Mouse (Mus musculus) lung, embryonic 15.5 days (tissue): ENCODE measurements around the gene Ano1. TPM values are rescaled to one million over a fixed set of nuclear protein-coding genes. Genes with fewer than 3 reads are reported as not detected.

ENCODE experiments used
- ATAC-seq: fragments of 200-750 bp; cut with Nextera tagmentation; 2 replicates; pipeline ENCODE4 v1.8.0; 2017; ENCODE audit warnings: moderate number of reproducible peaks, borderline replicate concordance; ENCODE audit not compliant: low FRiP score, low TSS enrichment; ENCODE audit errors: extremely low read depth
- H3K27ac ChIP-seq: fragments of 300-500 bp; sonication (generic); 2 replicates; pipeline ENCODE4 v1.5.1; 2015; ENCODE audit warnings: moderate library complexity, mild to moderate bottlenecking, inconsistent platforms
- H3K27me3 ChIP-seq: fragments of 300-500 bp; sonication (generic); 2 replicates; pipeline ENCODE4 v1.6.1; 2015; ENCODE audit warnings: inconsistent platforms
- H3K36me3 ChIP-seq: fragments of 300-500 bp; sonication (generic); 2 replicates; pipeline ENCODE4 v1.6.1; 2015; ENCODE audit warnings: inconsistent platforms
- H3K4me1 ChIP-seq: fragments of 300-500 bp; sonication (generic); 2 replicates; pipeline ENCODE4 v1.6.1; 2015; ENCODE audit warnings: inconsistent platforms
- H3K4me2 ChIP-seq: fragments of 300-500 bp; sonication (generic); 2 replicates; pipeline ENCODE4 v1.6.1; 2015; ENCODE audit warnings: inconsistent platforms, mild to moderate bottlenecking, moderate library complexity
- H3K4me3 ChIP-seq: fragments of 300-500 bp; sonication (generic); 2 replicates; pipeline ENCODE4 v1.5.1; 2015; ENCODE audit warnings: mild to moderate bottlenecking, inconsistent platforms
- H3K9ac ChIP-seq: fragments of 300-500 bp; sonication (generic); 2 replicates; pipeline ENCODE4 v1.6.1; 2015; ENCODE audit warnings: inconsistent platforms
- H3K9me3 ChIP-seq: fragments of 300-500 bp; sonication (generic); 2 replicates; pipeline ENCODE4 v1.6.1; 2016; ENCODE audit warnings: inconsistent platforms
- WGBS: fragments of 180-500 bp; shearing (Covaris S2); methylation state at CpG from one replicate; pipeline ENCODE4 v1.1.7; 2015; 5-methylcytosine and 5-hydroxymethylcytosine counted together
- polyA plus RNA-seq: library from polyadenylated mRNA; unstranded; fragments of >200 nt; fragmentation: Nextera tagmentation; extraction: Ambion mirVana; gene quantifications from 2 replicates; pipeline ENCODE4 v1.2.1, GENCODE M21; 2015

The Ano1 gene
- polyA plus RNA-seq, 1 experiment from 2014 or later, result 90.2 TPM

GRCm38 (mm10) chr7:144627606-144628333 is 124.0 kb downstream of the Ano1 start:
- 40% methylated on average over 13 of the region's 13 CpGs for WGBS
- Histone ChIP-seq H3K9ac (no peak overlapping the region), H3K4me2 (no peak overlapping the region), H3K27me3 (no peaks in the 10 kb centered on the region), H3K4me3 (no peak overlapping the region), H3K27ac (peak overlapping the region; percentile 62), H3K4me1 (peaks cover 27% of the 10 kb centered on the region), H3K9me3 (no peaks in the 10 kb centered on the region), H3K36me3 (peaks cover 9% of the 10 kb centered on the region; the same call in 1 of the 2 replicates)
- ATAC-seq, result no peak

- Histone ChIP-seq H3K4me2 (no peak overlapping the region), H3K4me1 (peaks cover 34% of the 10 kb centered on the region), H3K9me3 (no peaks in the 10 kb centered on the region), H3K36me3 (peaks cover 10% of the 10 kb centered on the region; the same call in 1 of the 2 replicates), H3K27ac (no peak overlapping the region), H3K9ac (no peak overlapping the region), H3K4me3 (no peak overlapping the region), H3K27me3 (no peaks in the 10 kb centered on the region)
- no peak for ATAC-seq
- 74% methylated on average over 2 of the region's 2 CpGs for WGBS
Measured at GRCm38 (mm10) chr7:144626042-144626441, 125.7 kb downstream of the Ano1 start.

- Histone ChIP-seq H3K27ac (no peak overlapping the region), H3K4me1 (peaks cover 10% of the 10 kb centered on the region), H3K36me3 (peaks cover 5% of the 10 kb centered on the region; the same call in 1 of the 2 replicates), H3K4me3 (no peak overlapping the region), H3K4me2 (no peak overlapping the region), H3K27me3 (no peaks in the 10 kb centered on the region), H3K9ac (no peak overlapping the region), H3K9me3 (no peaks in the 10 kb centered on the region)
- ATAC-seq, result no peak
- WGBS, result 52% methylated on average over 22 of the region's 22 CpGs
Measured at GRCm38 (mm10) chr7:144620721-144621681, 130.8 kb downstream of the Ano1 start.

DNA sequence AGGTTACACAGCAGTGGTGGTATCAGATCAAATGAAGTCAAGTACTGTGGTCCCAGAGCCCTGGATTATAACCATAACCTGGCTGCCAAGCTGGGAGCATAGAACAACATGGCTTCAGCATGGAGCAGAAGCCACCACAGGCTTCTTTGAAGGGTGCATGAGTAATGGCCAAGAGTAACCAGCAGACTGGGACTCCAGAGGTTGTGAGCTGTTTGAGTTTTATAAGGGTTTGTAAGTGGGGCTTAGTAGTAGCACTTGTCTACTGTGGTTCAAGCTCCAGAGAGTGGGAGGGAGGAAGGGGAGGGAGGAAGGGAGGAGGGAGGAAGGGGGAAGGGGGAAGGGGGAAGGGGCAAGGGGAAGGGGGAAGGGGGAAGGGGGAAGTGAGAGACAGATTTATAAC is 131.5 kb downstream of the Ano1 start:
- Histone ChIP-seq H3K4me3 (no peak overlapping the region), H3K4me2 (no peak overlapping the region), H3K27ac (peak overlapping the region; percentile 17; the same call in 1 of the 2 replicates), H3K36me3 (peaks cover 5% of the 10 kb centered on the region; the same call in 1 of the 2 replicates), H3K4me1 (peaks cover 10% of the 10 kb centered on the region), H3K27me3 (no peaks in the 10 kb centered on the region), H3K9ac (no peak overlapping the region), H3K9me3 (no peaks in the 10 kb centered on the region)
- no peak for ATAC-seq

DNA sequence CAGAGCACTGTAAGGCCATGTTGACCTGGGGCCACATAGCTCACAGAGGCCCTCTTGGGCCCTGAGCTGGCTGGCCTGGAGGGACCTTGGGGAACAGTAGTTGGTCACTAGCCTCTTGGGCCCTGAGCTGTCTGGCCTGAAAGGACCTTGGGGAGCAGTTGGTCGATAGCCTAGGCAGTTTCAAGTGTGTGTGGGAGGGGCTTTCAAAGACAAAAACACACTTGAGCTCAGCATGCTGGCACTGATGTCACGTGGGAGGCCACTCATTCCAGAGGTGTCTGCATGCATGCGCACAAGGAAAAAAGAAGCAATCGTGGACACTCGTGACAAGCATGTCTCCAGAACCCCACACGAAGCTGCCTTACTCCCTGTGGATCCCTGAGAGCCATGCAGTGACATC is 136.4 kb downstream of the Ano1 start:
- H3K36me3 ChIP-seq, result no peaks in the 10 kb centered on the region
- ATAC-seq, result peak; percentile 15; the same call in 1 of the 2 replicates
- H3K27me3 ChIP-seq, result no peaks in the 10 kb centered on the region
- no peak overlapping the region for H3K4me2 ChIP-seq
- no peaks in the 10 kb centered on the region for H3K9me3 ChIP-seq
- no peak overlapping the region for H3K9ac ChIP-seq
- 52% methylated on average over 6 of the region's 6 CpGs for WGBS
- H3K27ac ChIP-seq, result no peak overlapping the region
- H3K4me3 ChIP-seq, result no peak overlapping the region
- H3K4me1 ChIP-seq, result peaks cover 9% of the 10 kb centered on the region; the same call in 1 of the 2 replicates

- WGBS, result 69% methylated on average over 4 of the region's 4 CpGs
- H3K4me3 ChIP-seq, result no peak overlapping the region
- H3K27ac ChIP-seq, result no peak overlapping the region
- H3K36me3 ChIP-seq, result no peaks in the 10 kb centered on the region
- H3K9ac ChIP-seq, result no peak overlapping the region
- H3K9me3 ChIP-seq, result no peaks in the 10 kb centered on the region
- ATAC-seq, result no peak
- H3K4me2 ChIP-seq, result no peak overlapping the region
- peaks cover 20% of the 10 kb centered on the region for H3K4me1 ChIP-seq
- no peaks in the 10 kb centered on the region for H3K27me3 ChIP-seq
Measured at GRCm38 (mm10) chr7:144612829-144613228, 138.9 kb downstream of the Ano1 start.

- Histone ChIP-seq H3K4me2 (no peak overlapping the region), H3K4me3 (no peak overlapping the region), H3K36me3 (no peaks in the 10 kb centered on the region), H3K27ac (no peak overlapping the region), H3K27me3 (no peaks in the 10 kb centered on the region), H3K9me3 (no peaks in the 10 kb centered on the region), H3K9ac (no peak overlapping the region), H3K4me1 (peaks cover 20% of the 10 kb centered on the region)
- WGBS, result 63% methylated on average over 4 of the region's 4 CpGs
- no peak for ATAC-seq
Measured at GRCm38 (mm10) chr7:144612351-144612750, 139.4 kb downstream of the Ano1 start.

DNA sequence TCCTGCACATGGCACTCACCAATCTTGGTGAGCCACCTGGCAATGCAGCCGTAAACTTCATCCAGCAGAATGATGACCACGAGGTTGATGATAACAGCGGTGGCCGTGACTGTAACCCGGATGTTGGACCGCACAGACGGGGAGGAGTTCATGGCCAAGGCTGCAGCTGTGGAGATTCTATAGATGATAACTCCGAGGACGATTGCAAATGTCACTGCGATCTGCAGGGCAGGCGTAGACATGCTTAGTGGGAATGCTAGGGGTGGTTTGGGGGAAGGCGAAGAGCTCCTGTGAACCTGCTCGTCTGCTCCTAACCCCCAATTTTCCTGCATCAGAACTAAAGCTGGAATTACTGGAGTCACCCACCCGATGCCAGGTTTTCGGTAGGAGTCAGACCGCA is 140.2 kb downstream of the Ano1 start:
- no peaks in the 10 kb centered on the region for H3K36me3 ChIP-seq
- 87% methylated on average over 16 of the region's 16 CpGs for WGBS
- H3K9ac ChIP-seq, result no peak overlapping the region
- no peak overlapping the region for H3K27ac ChIP-seq
- no peak overlapping the region for H3K4me3 ChIP-seq
- H3K9me3 ChIP-seq, result no peaks in the 10 kb centered on the region
- no peaks in the 10 kb centered on the region for H3K27me3 ChIP-seq
- H3K4me2 ChIP-seq, result no peak overlapping the region
- H3K4me1 ChIP-seq, result peaks cover 20% of the 10 kb centered on the region
- no peak for ATAC-seq

DNA sequence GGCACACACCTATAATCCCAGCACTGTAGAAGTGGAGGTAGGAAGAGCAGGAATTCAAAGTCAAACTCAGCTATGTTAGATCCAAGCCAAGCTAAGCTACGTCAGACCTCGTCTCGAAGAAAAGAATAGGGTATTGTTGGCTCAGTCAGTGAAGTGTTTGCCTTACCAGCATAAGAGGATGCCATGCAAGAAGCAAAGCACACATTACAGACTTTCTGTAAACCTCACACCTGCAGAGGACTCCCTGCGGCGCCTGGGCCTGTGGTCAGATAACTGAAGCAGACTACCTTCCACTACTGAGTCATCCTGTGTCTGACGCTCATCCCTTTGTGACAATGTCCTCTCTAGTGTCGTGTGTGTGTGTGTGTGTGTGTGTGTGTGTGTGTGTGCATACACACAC is 142.2 kb downstream of the Ano1 start:
- peak overlapping the region; percentile 65 for H3K27ac ChIP-seq

DNA sequence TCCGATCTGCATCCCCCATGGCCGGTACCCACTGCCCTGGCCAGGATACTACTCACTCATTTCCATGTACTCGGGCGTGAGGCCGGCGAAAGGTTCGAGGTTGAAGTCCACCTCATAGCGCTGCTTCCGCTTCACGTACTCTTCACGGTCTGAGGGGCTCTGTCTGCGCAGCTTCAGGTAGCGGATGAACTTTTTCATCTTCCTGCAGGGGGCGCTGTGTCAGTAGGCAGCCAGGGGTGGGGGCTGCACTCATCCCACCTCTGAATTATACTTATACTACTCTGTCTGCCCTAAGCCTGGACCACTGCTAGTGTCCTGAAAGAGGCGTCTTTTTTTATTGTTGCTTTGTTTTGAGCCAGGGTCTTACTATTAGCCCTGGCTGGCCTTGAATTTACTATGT is 143.9 kb downstream of the Ano1 start:
- no peak overlapping the region for H3K4me3 ChIP-seq
- no peaks in the 10 kb centered on the region for H3K27me3 ChIP-seq
- no peaks in the 10 kb centered on the region for H3K9me3 ChIP-seq
- no peak overlapping the region for H3K27ac ChIP-seq
- WGBS, result 89% methylated on average over 15 of the region's 15 CpGs
- no peak overlapping the region for H3K9ac ChIP-seq
- no peaks in the 10 kb centered on the region for H3K36me3 ChIP-seq
- no peak for ATAC-seq
- peaks cover 18% of the 10 kb centered on the region for H3K4me1 ChIP-seq
- H3K4me2 ChIP-seq, result no peak overlapping the region

More for the DNA sequence above, 142.2 kb downstream of the Ano1 start:
- H3K4me3 ChIP-seq, result no peak overlapping the region
- H3K9ac ChIP-seq, result no peak overlapping the region
- no peaks in the 10 kb centered on the region for H3K36me3 ChIP-seq
- peak; percentile 49; the same call in 1 of the 2 replicates for ATAC-seq
- 53% methylated on average over 7 of the region's 7 CpGs for WGBS
- peaks cover 20% of the 10 kb centered on the region for H3K4me1 ChIP-seq
- H3K4me2 ChIP-seq, result no peak overlapping the region
- H3K9me3 ChIP-seq, result no peaks in the 10 kb centered on the region
- H3K27me3 ChIP-seq, result no peaks in the 10 kb centered on the region

DNA sequence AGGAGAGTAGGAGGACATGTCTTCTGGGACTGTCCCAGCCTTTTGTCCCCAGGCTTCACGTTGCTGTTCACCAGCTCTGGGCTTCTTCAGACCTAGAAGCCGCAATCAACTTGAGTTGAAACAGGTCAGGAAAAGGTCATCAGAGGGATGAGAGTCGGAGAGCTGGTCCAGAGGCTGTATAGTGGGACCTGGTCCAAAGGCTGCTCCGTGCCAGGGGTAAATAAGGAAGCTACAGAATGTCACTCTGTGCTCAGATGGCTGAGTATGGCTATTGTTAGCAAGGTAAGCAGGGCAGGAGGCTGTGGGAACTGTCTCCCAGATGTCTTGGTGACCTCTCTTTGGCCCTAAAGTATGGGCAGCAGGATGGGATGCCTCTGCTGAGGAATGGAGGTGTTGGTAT is 147.0 kb downstream of the Ano1 start:
- Histone ChIP-seq H3K27ac (no peak overlapping the region), H3K4me1 (peaks cover 11% of the 10 kb centered on the region), H3K9me3 (no peaks in the 10 kb centered on the region), H3K27me3 (no peaks in the 10 kb centered on the region), H3K4me2 (no peak overlapping the region), H3K9ac (no peak overlapping the region), H3K4me3 (no peak overlapping the region), H3K36me3 (0 out of 2 replicates have a peak, but pooled peaks cover 4% of the 10 kb centered on the region)
- 40% methylated on average over 4 of the region's 4 CpGs for WGBS
- ATAC-seq, result no peak

DNA sequence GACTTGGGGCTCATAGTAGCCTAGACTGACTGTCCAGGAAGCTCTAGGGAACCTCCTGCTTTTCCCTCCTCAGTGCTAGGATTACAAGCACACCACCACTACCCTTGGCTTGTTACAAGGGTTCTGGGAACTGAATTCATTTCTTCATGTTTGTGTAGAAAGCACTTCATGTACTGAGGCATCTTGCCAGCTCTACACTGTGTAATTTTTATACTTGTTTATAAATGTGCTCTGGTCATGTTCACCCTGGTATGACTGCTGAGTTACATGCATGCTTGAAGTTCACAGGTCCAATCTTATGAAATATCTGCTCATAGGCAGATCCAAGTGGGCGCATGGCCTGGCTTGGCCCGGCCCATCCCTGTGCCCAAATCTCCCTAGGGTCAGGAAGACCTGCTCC is 147.5 kb downstream of the Ano1 start:
- H3K9ac ChIP-seq, result no peak overlapping the region
- H3K27ac ChIP-seq, result no peak overlapping the region
- 81% methylated on average over 2 of the region's 2 CpGs for WGBS
- no peaks in the 10 kb centered on the region for H3K9me3 ChIP-seq
- H3K36me3 ChIP-seq, result 0 out of 2 replicates have a peak, but pooled peaks cover 4% of the 10 kb centered on the region
- no peak for ATAC-seq
- no peak overlapping the region for H3K4me2 ChIP-seq
- peaks cover 9% of the 10 kb centered on the region for H3K4me1 ChIP-seq
- H3K27me3 ChIP-seq, result no peaks in the 10 kb centered on the region
- no peak overlapping the region for H3K4me3 ChIP-seq
